Comparison of ENCODE assay signal across 23 mouse cellular contexts in genomic region chr2:14251938-14252337, GRCm38 (mm10). TPM values are rescaled to one million over a fixed set of nuclear protein-coding genes. Genes with fewer than 3 reads are reported as not detected.
DNase-seq lines count a peak whose midpoint lies in the region; ATAC-seq and TF ChIP-seq lines count a peak whose summit lies in the region.
"Had no signal": no experiment of that assay in that cellular context is flagged by ENCODE, and none has a peak within 500 bp of the region (broad histone marks: within the 10 kb centered on the region; RNA-seq: fewer than 3 reads in every experiment).

No protein-coding gene starts in this region.

- WGBS in intestine, postnatal 0 days = 81% methylated on average over 3 of the region's 3 CpGs
- WGBS in intestine, embryonic 15.5 days = 85% methylated on average over 3 of the region's 3 CpGs
- WGBS in midbrain, postnatal 0 days = 74% methylated on average over 3 of the region's 3 CpGs
- WGBS in midbrain, embryonic 11.5 days = 85% methylated on average over 3 of the region's 3 CpGs
- WGBS in stomach, postnatal 0 days = 73% methylated on average over 3 of the region's 3 CpGs

- H3K4me3 ChIP-seq in intestine, postnatal 0 days (ENCODE audit: low read depth, low read length) = no peak overlapping the region
- no peak overlapping the region for H3K4me3 ChIP-seq in intestine, embryonic 15.5 days (replicated peaks)
- no peak overlapping the region for H3K4me3 ChIP-seq in midbrain, postnatal 0 days (ENCODE audit: low read depth, low read length)
- H3K4me3 ChIP-seq in midbrain, embryonic 11.5 days (ENCODE audit: low read depth, low read length) = no peak overlapping the region
- no peak overlapping the region for H3K4me3 ChIP-seq in stomach, postnatal 0 days (ENCODE audit: low read depth, low read length)
- H3K4me3 ChIP-seq: limb, embryonic 15.5 days; liver, embryonic 15.5 days; megakaryocyte, embryonic 14.5 days; neural tube, embryonic 15.5 days had no signal

- no peak for DNase-seq in midbrain, postnatal 0 days (ENCODE audit: low spot score)
- no peak for DNase-seq in midbrain, embryonic 11.5 days (ENCODE audit: low spot score, missing footprints)
- no peak for DNase-seq in stomach, postnatal 0 days (ENCODE audit: low spot score)
- no peak for DNase-seq in right cerebral cortex, postnatal 4 days
- DNase-seq in adrenal gland, adult 2 months = no peak
- DNase-seq: adrenal gland, postnatal 14 days; cerebellum, adult 11-12 months; cerebellum, postnatal 10 days; heart, postnatal 10 days; kidney, adult 2 months; kidney, postnatal 14 days; layer of hippocampus, adult 9-11 months; right cerebral cortex, postnatal 14 days; spleen, adult 18-20 months; thymus, postnatal 14 days had no signal

- H3K4me1 ChIP-seq in intestine, postnatal 0 days (replicated peaks; ENCODE audit: control insufficient read depth, insufficient read depth, low read length) = no peaks in the 10 kb centered on the region
- no peaks in the 10 kb centered on the region for H3K4me1 ChIP-seq in intestine, embryonic 15.5 days (replicated peaks)
- H3K4me1 ChIP-seq in midbrain, postnatal 0 days (ENCODE audit: insufficient read depth, low read length) = no peaks in the 10 kb centered on the region
- H3K4me1 ChIP-seq in midbrain, embryonic 11.5 days (ENCODE audit: control insufficient read depth, insufficient read depth, low read length) = no peaks in the 10 kb centered on the region
- no peaks in the 10 kb centered on the region for H3K4me1 ChIP-seq in stomach, postnatal 0 days (replicated peaks; ENCODE audit: control insufficient read depth, insufficient read depth)
- H3K4me1 ChIP-seq: limb, embryonic 15.5 days; liver, embryonic 15.5 days; neural tube, embryonic 15.5 days had no signal

- TF ChIP-seq EP300 in stomach, postnatal 0 days (optimal IDR thresholded peaks at IDR 0.05) = no peak

- H3K27ac ChIP-seq in intestine, postnatal 0 days (ENCODE audit: low read depth, low read length) = no peak overlapping the region
- no peak overlapping the region for H3K27ac ChIP-seq in intestine, embryonic 15.5 days
- H3K27ac ChIP-seq in midbrain, postnatal 0 days (ENCODE audit: low read depth, low read length) = no peak overlapping the region
- no peak overlapping the region for H3K27ac ChIP-seq in midbrain, embryonic 11.5 days (ENCODE audit: low read depth, low read length)
- no peak overlapping the region for H3K27ac ChIP-seq in stomach, postnatal 0 days (replicated peaks)
- H3K27ac ChIP-seq: limb, embryonic 15.5 days; liver, embryonic 15.5 days; neural tube, embryonic 15.5 days had no signal

- H3K27me3 ChIP-seq in intestine, postnatal 0 days (replicated peaks; ENCODE audit: control insufficient read depth, insufficient read depth, low read length) = no peaks in the 10 kb centered on the region
- no peaks in the 10 kb centered on the region for H3K27me3 ChIP-seq in intestine, embryonic 15.5 days (replicated peaks)
- no peaks in the 10 kb centered on the region for H3K27me3 ChIP-seq in midbrain, postnatal 0 days (ENCODE audit: insufficient read depth, low read length)
- no peaks in the 10 kb centered on the region for H3K27me3 ChIP-seq in midbrain, embryonic 11.5 days (ENCODE audit: control insufficient read depth, insufficient read depth, low read length)
- no peaks in the 10 kb centered on the region for H3K27me3 ChIP-seq in stomach, postnatal 0 days (ENCODE audit: control insufficient read depth, insufficient read depth, low read length)
- H3K27me3 ChIP-seq: limb, embryonic 15.5 days; liver, embryonic 15.5 days; megakaryocyte, embryonic 14.5 days; neural tube, embryonic 15.5 days had no signal

- no peaks in the 10 kb centered on the region for H3K36me3 ChIP-seq in intestine, postnatal 0 days (ENCODE audit: control insufficient read depth, insufficient read depth)
- no peaks in the 10 kb centered on the region for H3K36me3 ChIP-seq in intestine, embryonic 15.5 days
- H3K36me3 ChIP-seq in midbrain, postnatal 0 days (ENCODE audit: insufficient read depth, low read length) = no peaks in the 10 kb centered on the region
- no peaks in the 10 kb centered on the region for H3K36me3 ChIP-seq in midbrain, embryonic 11.5 days (ENCODE audit: control insufficient read depth, insufficient read depth, low read length)
- H3K36me3 ChIP-seq in stomach, postnatal 0 days (ENCODE audit: control insufficient read depth, insufficient read depth, low read length) = no peaks in the 10 kb centered on the region
- H3K36me3 ChIP-seq: limb, embryonic 15.5 days; liver, embryonic 15.5 days; neural tube, embryonic 15.5 days had no signal

- no peaks in the 10 kb centered on the region for H3K9me3 ChIP-seq in intestine, postnatal 0 days (ENCODE audit: control insufficient read depth)
- no peaks in the 10 kb centered on the region for H3K9me3 ChIP-seq in intestine, embryonic 15.5 days
- no peaks in the 10 kb centered on the region for H3K9me3 ChIP-seq in midbrain, postnatal 0 days (ENCODE audit: low read length)
- H3K9me3 ChIP-seq in midbrain, embryonic 11.5 days (ENCODE audit: control insufficient read depth, low read length) = no peaks in the 10 kb centered on the region
- no peaks in the 10 kb centered on the region for H3K9me3 ChIP-seq in stomach, postnatal 0 days (ENCODE audit: control insufficient read depth, low read length)
- H3K9me3 ChIP-seq: limb, embryonic 15.5 days; liver, embryonic 15.5 days; megakaryocyte, embryonic 14.5 days; neural tube, embryonic 15.5 days had no signal

- TF ChIP-seq CTCF in intestine, postnatal 0 days (IDR thresholded peaks at IDR 0.05; ENCODE audit: low read depth) = peak; percentile 27; the same call in 1 of the 2 replicates
- TF ChIP-seq CTCF in midbrain, postnatal 0 days (IDR thresholded peaks at IDR 0.05) = peak; percentile 36
- peak; percentile 40 for TF ChIP-seq CTCF in stomach, postnatal 0 days (IDR thresholded peaks at IDR 0.05; ENCODE audit: low read depth)

- no peak overlapping the region for H3K4me2 ChIP-seq in intestine, postnatal 0 days (replicated peaks; ENCODE audit: low read depth)
- H3K4me2 ChIP-seq in intestine, embryonic 15.5 days (replicated peaks) = no peak overlapping the region
- no peak overlapping the region for H3K4me2 ChIP-seq in midbrain, postnatal 0 days (ENCODE audit: low read depth, low read length, poor library complexity, severe bottlenecking)
- no peak overlapping the region for H3K4me2 ChIP-seq in midbrain, embryonic 11.5 days
- H3K4me2 ChIP-seq in stomach, postnatal 0 days (replicated peaks; ENCODE audit: low read depth) = no peak overlapping the region
- H3K4me2 ChIP-seq: heart, embryonic 11.5 days; limb, embryonic 15.5 days; liver, embryonic 15.5 days; neural tube, embryonic 15.5 days had no signal

- H3K9ac ChIP-seq in intestine, postnatal 0 days (ENCODE audit: low read depth, low read length) = no peak overlapping the region
- no peak overlapping the region for H3K9ac ChIP-seq in intestine, embryonic 15.5 days
- no peak overlapping the region for H3K9ac ChIP-seq in midbrain, postnatal 0 days (replicated peaks; ENCODE audit: low read length, poor library complexity, severe bottlenecking)
- no peak overlapping the region for H3K9ac ChIP-seq in midbrain, embryonic 11.5 days (ENCODE audit: low read length)
- H3K9ac ChIP-seq in stomach, postnatal 0 days (ENCODE audit: low read length) = no peak overlapping the region
- H3K9ac ChIP-seq: limb, embryonic 15.5 days; liver, embryonic 15.5 days; neural tube, embryonic 15.5 days had no signal

- no peak for ATAC-seq in intestine, postnatal 0 days
- no peak for ATAC-seq in intestine, embryonic 15.5 days
- ATAC-seq in midbrain, postnatal 0 days (ENCODE audit: low FRiP score) = no peak
- no peak for ATAC-seq in midbrain, embryonic 11.5 days (ENCODE audit: low FRiP score)
- ATAC-seq in common myeloid progenitor, adult 5-6 weeks (replicated peaks; ENCODE audit: low read depth, poor library complexity, severe bottlenecking) = 0 out of 2 replicates have a peak, but pooled peaks have one; percentile 33
- no peak for ATAC-seq in stomach, postnatal 0 days (ENCODE audit: low FRiP score, low TSS enrichment)

RNA-seq across cellular contexts. Expression of gene Mrc1, which starts 22.7 kb away (rescaled TPM):
- 3.1 and 3.8 TPM in 2 replicates for polyA plus RNA-seq in intestine, postnatal 0 days (2015; fragmentation: Nextera tagmentation; extraction: Ambion mirVana)
- 6.5 and 7.0 TPM in 2 replicates for polyA plus RNA-seq in intestine, embryonic 15.5 days (2015; fragmentation: Nextera tagmentation; extraction: Ambion mirVana)
- 11.0 and 13.1 TPM in 2 replicates for total RNA-seq in midbrain, postnatal 0 days (2014; rRNA removed)
- polyA plus RNA-seq in midbrain, postnatal 0 days (2015; fragmentation: Nextera tagmentation; extraction: Ambion mirVana) = 3.7 and 4.1 TPM in 2 replicates
- polyA plus RNA-seq in midbrain, embryonic 11.5 days (2014; fragmentation: Nextera tagmentation; extraction: Ambion mirVana) = 6.4 and 8.3 TPM in 2 replicates
- 1.6 TPM in 1 of 2 replicates, not detected in the other for total RNA-seq in common myeloid progenitor, adult 5-6 weeks (2017)
- polyA plus RNA-seq in stomach, postnatal 0 days (2015; fragmentation: Nextera tagmentation; extraction: Ambion mirVana) = 9.9 TPM in 2 replicates
- total RNA-seq in adrenal gland, adult 2 months (2021) = 10 to 100 TPM; 19.1 to 20.1 TPM
- 0.50 and 0.77 TPM in 2 replicates for polyA plus RNA-seq in adrenal gland, adult 2 months (2012; rRNA removed)
